ENCODE assay signal across 17 mouse cellular contexts in genomic region chr1:160325542-160325941, GRCm38 (mm10).
DNase-seq lines count a peak whose midpoint lies in the region; ATAC-seq and TF ChIP-seq lines count a peak whose summit lies in the region.
"Had no signal": no experiment of that assay in that cellular context is flagged by ENCODE, and none has a peak within 500 bp of the region (broad histone marks: within the 10 kb centered on the region; RNA-seq: fewer than 3 reads in every experiment).

No protein-coding gene starts in this region.

- no peaks in the 10 kb centered on the region for H3K9me3 ChIP-seq in liver, embryonic 13.5 days (replicated peaks)
- no peaks in the 10 kb centered on the region for H3K9me3 ChIP-seq in stomach, embryonic 14.5 days (ENCODE audit: control insufficient read depth, low read depth, low read length)
- H3K9me3 ChIP-seq in forebrain, embryonic 12.5 days: no peaks in the 10 kb centered on the region
- H3K9me3 ChIP-seq: forebrain, embryonic 10.5 days; hindbrain, embryonic 10.5 days; midbrain, embryonic 13.5 days had no signal

- H3K4me1 ChIP-seq in liver, embryonic 13.5 days (replicated peaks): peaks cover 44% of the 10 kb centered on the region
- H3K4me1 ChIP-seq in stomach, embryonic 14.5 days (ENCODE audit: control insufficient read depth, insufficient read depth, low read length): no peaks in the 10 kb centered on the region
- H3K4me1 ChIP-seq in forebrain, embryonic 12.5 days: no peaks in the 10 kb centered on the region

- H3K4me2 ChIP-seq in liver, embryonic 13.5 days: peak overlapping the region; percentile 39
- H3K4me2 ChIP-seq in stomach, embryonic 14.5 days (replicated peaks; ENCODE audit: low read depth, low read length): no peak overlapping the region
- H3K4me2 ChIP-seq in forebrain, embryonic 12.5 days: no peak overlapping the region
- H3K4me2 ChIP-seq: midbrain, embryonic 13.5 days had no signal

- TF ChIP-seq CTCF in gastrocnemius, adult 2 months (IDR thresholded peaks at IDR 0.05): no peak

- no peaks in the 10 kb centered on the region for H3K36me3 ChIP-seq in liver, embryonic 13.5 days
- no peaks in the 10 kb centered on the region for H3K36me3 ChIP-seq in stomach, embryonic 14.5 days (ENCODE audit: control insufficient read depth, insufficient read depth, low read length)
- H3K36me3 ChIP-seq in forebrain, embryonic 12.5 days (replicated peaks): no peaks in the 10 kb centered on the region
- H3K36me3 ChIP-seq: forebrain, embryonic 10.5 days; hindbrain, embryonic 10.5 days; midbrain, embryonic 13.5 days had no signal

- intact Hi-C loops in gastrocnemius, adult 2 months (cut with DNase I): no loop called here

- DNase-seq in ovary, adult 18-20 months (ENCODE audit: low spot score): peak; percentile 9
- no peak for DNase-seq in ovary, postnatal 10 days (ENCODE audit: low spot score)
- peak; percentile 34 for DNase-seq in liver, embryonic 13.5 days
- no peak for DNase-seq in right cerebral cortex, postnatal 14 days
- DNase-seq in gastrocnemius, adult 2 months: no peak
- DNase-seq: adrenal gland, postnatal 25 days; cerebellum, postnatal 25 days; thymus, postnatal 14 days had no signal

- no peak overlapping the region; the same call in 1 of the 2 replicates for H3K9ac ChIP-seq in liver, embryonic 13.5 days
- no peak overlapping the region for H3K9ac ChIP-seq in stomach, embryonic 14.5 days (replicated peaks; ENCODE audit: low read depth, low read length)
- no peak overlapping the region for H3K9ac ChIP-seq in forebrain, embryonic 12.5 days
- H3K9ac ChIP-seq: midbrain, embryonic 13.5 days had no signal

- peak overlapping the region; percentile 76 for H3K27ac ChIP-seq in liver, embryonic 13.5 days
- H3K27ac ChIP-seq in stomach, embryonic 14.5 days (ENCODE audit: low read length): no peak overlapping the region
- H3K27ac ChIP-seq in forebrain, embryonic 12.5 days: no peak overlapping the region
- no peak overlapping the region for H3K27ac ChIP-seq in gastrocnemius, adult 2 months
- H3K27ac ChIP-seq: forebrain, embryonic 10.5 days; hindbrain, embryonic 10.5 days; kidney, postnatal 0 days; midbrain, embryonic 13.5 days had no signal

- H3K27me3 ChIP-seq in liver, embryonic 13.5 days: no peaks in the 10 kb centered on the region
- no peaks in the 10 kb centered on the region for H3K27me3 ChIP-seq in stomach, embryonic 14.5 days (ENCODE audit: control insufficient read depth, insufficient read depth, low read length)
- H3K27me3 ChIP-seq in forebrain, embryonic 12.5 days: no peaks in the 10 kb centered on the region
- H3K27me3 ChIP-seq: CH12.LX; midbrain, embryonic 13.5 days had no signal

- 2% methylated on average over 5 of the region's 5 CpGs for WGBS in liver, embryonic 13.5 days (ENCODE audit: insufficient replicate concordance)
- WGBS in stomach, embryonic 14.5 days: 39% methylated on average over 5 of the region's 5 CpGs
- 73% methylated on average over 5 of the region's 5 CpGs for WGBS in forebrain, embryonic 12.5 days

- no peak overlapping the region for H3K4me3 ChIP-seq in liver, embryonic 13.5 days (replicated peaks)
- no peak overlapping the region for H3K4me3 ChIP-seq in stomach, embryonic 14.5 days (ENCODE audit: low read depth, low read length)
- H3K4me3 ChIP-seq in forebrain, embryonic 12.5 days (replicated peaks): no peak overlapping the region
- no peak overlapping the region for H3K4me3 ChIP-seq in gastrocnemius, adult 2 months
- H3K4me3 ChIP-seq: forebrain, embryonic 10.5 days; hindbrain, embryonic 10.5 days; midbrain, embryonic 13.5 days had no signal

- ATAC-seq in granulocyte monocyte progenitor cell, adult 5-6 weeks (replicated peaks; ENCODE audit: poor library complexity, severe bottlenecking): peak; percentile 33; the same call in 1 of the 2 replicates
- peak; percentile 75 for ATAC-seq in liver, embryonic 13.5 days (ENCODE audit: low read depth)
- peak; percentile 53; the same call in 1 of the 2 replicates for ATAC-seq in stomach, embryonic 14.5 days (ENCODE audit: insufficient number of reproducible peaks, insufficient read depth, low FRiP score, low read depth)
- ATAC-seq in forebrain, embryonic 12.5 days (ENCODE audit: low FRiP score): no peak
- ATAC-seq: activated CD4-positive, CD25-positive, alpha-beta regulatory T cell, adult 4 months; midbrain, embryonic 13.5 days had no signal

Comparison
In these comparisons a context has a peak if more than half of its experiments do, and no peak if none do; other contexts are left out.
1. DNase-seq: peak in ovary, adult 18-20 months (single experiment) and liver, embryonic 13.5 days (single experiment); none in ovary, postnatal 10 days (single experiment), right cerebral cortex, postnatal 14 days (single experiment) and gastrocnemius, adult 2 months (single experiment).